Mouse (Mus musculus) embryonic fibroblast, embryonic 13.5 days (primary cell): ENCODE measurements around the gene Rreb1.

Source experiments
- CTCF ChIP-seq: IDR thresholded peaks from 2 replicates; pipeline ENCODE4 v1.5.1; 2011; ENCODE audit warnings: mild to moderate bottlenecking, control low read depth, low read length, moderate library complexity, borderline replicate concordance; ENCODE audit not compliant: insufficient read depth
- POLR2A ChIP-seq: IDR thresholded peaks from 2 replicates; pipeline ENCODE4 v1.6.1; 2011; ENCODE audit warnings: low read depth, mild to moderate bottlenecking, control low read depth, low read length, moderate library complexity

DNA sequence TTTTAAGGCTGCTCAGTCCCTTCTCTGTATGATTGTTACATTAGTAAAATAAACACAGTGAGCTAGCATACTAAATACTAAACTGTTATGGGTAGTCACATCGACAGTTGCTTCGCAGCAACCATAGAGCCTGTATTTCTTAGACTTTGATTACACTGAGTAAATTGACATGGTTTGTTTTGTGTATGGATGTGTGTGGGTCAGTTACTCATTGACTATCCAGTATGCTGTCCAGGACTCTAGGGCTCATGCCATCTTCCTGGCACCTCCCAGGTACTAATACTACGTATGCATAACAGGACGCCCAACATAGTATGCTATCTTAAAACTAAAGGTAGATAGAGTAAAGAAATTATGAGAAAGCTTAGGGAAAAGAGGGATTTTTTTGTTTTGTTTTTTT, 125.3 kb downstream of the Rreb1 start:
- TF ChIP-seq CTCF = no peak
- no peak for TF ChIP-seq POLR2A
